In genomic region chr8:108072126-108072746, GRCm38 (mm10) we compare ENCODE assay signal across 27 mouse cellular contexts.
A peak's percentile ranks its signal among the peaks of the same experiment; 100 is the strongest.
DNase-seq lines count a peak whose midpoint lies in the region; ATAC-seq and TF ChIP-seq lines count a peak whose summit lies in the region.
"Had no signal": no experiment of that assay in that cellular context is flagged by ENCODE, and none has a peak within 500 bp of the region (broad histone marks: within the 10 kb centered on the region; RNA-seq: fewer than 3 reads in every experiment).

No protein-coding gene starts in this region.

- no peak overlapping the region for H3K4me3 ChIP-seq in CH12.LX (replicated peaks in 1 of 3; ENCODE audit: low read depth in 2 of 3, low read length in 2 of 3, poor library complexity in 1 of 3)
- no peak overlapping the region for H3K4me3 ChIP-seq in embryonic facial prominence, embryonic 12.5 days
- H3K4me3 ChIP-seq: embryonic facial prominence, embryonic 13.5 days; gastrocnemius, adult 2 months; heart, embryonic 10.5 days; heart, embryonic 13.5 days had no signal

- no peaks in the 10 kb centered on the region for H3K79me2 ChIP-seq in CH12.LX (replicated peaks; ENCODE audit: control insufficient read depth, extremely low read depth, insufficient read depth, poor library complexity, severe bottlenecking)

- H3K27ac ChIP-seq in CH12.LX (ENCODE audit: insufficient read depth, low read depth): no peak overlapping the region
- H3K27ac ChIP-seq in embryonic facial prominence, embryonic 12.5 days: peak overlapping the region; percentile 11; the same call in 1 of the 2 replicates
- H3K27ac ChIP-seq: embryonic facial prominence, embryonic 13.5 days; gastrocnemius, adult 2 months; heart, embryonic 10.5 days; heart, embryonic 13.5 days; hindbrain, embryonic 14.5 days; hindbrain, postnatal 0 days had no signal

- 0 out of 2 replicates have a peak overlapping the region, but pooled peaks have one; percentile 7 for H3K9ac ChIP-seq in CH12.LX (ENCODE audit: insufficient read depth, low read depth)
- H3K9ac ChIP-seq in embryonic facial prominence, embryonic 12.5 days: no peak overlapping the region
- H3K9ac ChIP-seq: embryonic facial prominence, embryonic 13.5 days; forebrain, postnatal 0 days; heart, embryonic 13.5 days; hindbrain, embryonic 14.5 days had no signal

- H3K27me3 ChIP-seq in CH12.LX (replicated peaks): no peaks in the 10 kb centered on the region
- no peaks in the 10 kb centered on the region for H3K27me3 ChIP-seq in embryonic facial prominence, embryonic 12.5 days
- H3K27me3 ChIP-seq: embryonic facial prominence, embryonic 13.5 days had no signal

- TF ChIP-seq RAD21 in CH12.LX (IDR thresholded peaks at IDR 0.05; ENCODE audit: low read depth, low read length): no peak

- TF ChIP-seq CTCF in CH12.LX (conservative IDR thresholded peaks at IDR 0.05 in 1 of 2, IDR thresholded peaks at IDR 0.05 in 1 of 2; ENCODE audit: low read depth in 2 of 2, low read length in 2 of 2): no peak

- TF ChIP-seq POLR2A in CH12.LX (IDR thresholded peaks at IDR 0.05; ENCODE audit: low read depth, low read length): no peak

- no peak for ATAC-seq in embryonic facial prominence, embryonic 12.5 days (ENCODE audit: insufficient number of reproducible peaks, insufficient read depth, low FRiP score, low TSS enrichment)
- ATAC-seq in erythroid progenitor cell, adult 5-6 weeks (replicated peaks; ENCODE audit: low FRiP score, poor library complexity, severe bottlenecking): no peak
- ATAC-seq: forebrain, embryonic 14.5 days; forebrain, postnatal 0 days; hindbrain, postnatal 0 days; inflammation-experienced regulatory T-cells, adult 6 months; intestine, embryonic 16.5 days; Patski had no signal

- peaks cover 2 to 38% of the 10 kb centered on the region in 2 experiments; a peak in 2 of 4 replicates for H3K4me1 ChIP-seq in CH12.LX (ENCODE audit: control insufficient read depth in 1 of 2, insufficient read depth in 2 of 2)
- peaks cover 23% of the 10 kb centered on the region for H3K4me1 ChIP-seq in embryonic facial prominence, embryonic 12.5 days
- H3K4me1 ChIP-seq: heart, embryonic 13.5 days had no signal

- dilution Hi-C loops in CH12.LX (cut with MboI; ENCODE audit: extremely low pct_ligation_motif_present, extremely low pct_unique_long_range_greater_than_20kb, low sequenced_read_pairs): no loop called here

- no peaks in the 10 kb centered on the region for H3K36me3 ChIP-seq in CH12.LX (replicated peaks in 1 of 2; ENCODE audit: control insufficient read depth in 1 of 2, insufficient read depth in 1 of 2, low read length in 1 of 2)
- H3K36me3 ChIP-seq in embryonic facial prominence, embryonic 12.5 days: no peaks in the 10 kb centered on the region
- H3K36me3 ChIP-seq: embryonic facial prominence, embryonic 13.5 days; heart, embryonic 10.5 days; heart, embryonic 13.5 days had no signal

- in situ Hi-C loops in CH12.LX (cut with MboI; ENCODE audit: low pct_ligation_motif_present, low pct_unique_long_range_greater_than_20kb, low sequenced_read_pairs): no loop called here

- peak overlapping the region; percentile 59 for H3K4me2 ChIP-seq in CH12.LX (ENCODE audit: insufficient read depth, low read depth, poor library complexity, severe bottlenecking)
- no peak overlapping the region for H3K4me2 ChIP-seq in embryonic facial prominence, embryonic 12.5 days (replicated peaks)
- H3K4me2 ChIP-seq: embryonic facial prominence, embryonic 13.5 days; heart, embryonic 13.5 days; hindbrain, embryonic 14.5 days had no signal

- no peak for TF ChIP-seq EP300 in CH12.LX (IDR thresholded peaks at IDR 0.05; ENCODE audit: low read length)

- WGBS in embryonic facial prominence, embryonic 12.5 days: 53% methylated on average over 2 of the region's 2 CpGs

- DNase-seq in CH12.LX (ENCODE audit: extremely low read depth) (peak; percentile 12), MN1 (ENCODE audit: low spot score) (peak; percentile 55)
- DNase-seq in retina, embryonic 14.5 days (ENCODE audit: low spot score): peak; percentile 68
- no peak for DNase-seq in embryo, embryonic 10.5 days (ENCODE audit: low spot score)
- DNase-seq in layer of hippocampus, postnatal 36 days: no peak
- DNase-seq: adrenal gland, postnatal 10 days; B cell, adult 2 months; cerebellum, adult 18-20 months; cerebellum, adult 9-11 months; cerebellum, postnatal 25 days; embryo, embryonic 11 days; forebrain, postnatal 0 days; gastrocnemius, adult 2 months; gastrocnemius, postnatal 25 days; heart, adult 18-20 months; heart, postnatal 14 days had no signal

- H3K9me3 ChIP-seq in CH12.LX (replicated peaks; ENCODE audit: low read length): no peaks in the 10 kb centered on the region
- no peaks in the 10 kb centered on the region for H3K9me3 ChIP-seq in embryonic facial prominence, embryonic 12.5 days
- H3K9me3 ChIP-seq: embryonic facial prominence, embryonic 13.5 days; heart, embryonic 10.5 days; heart, embryonic 13.5 days had no signal

TF ChIP-seq in CH12.LX, 34 proteins besides CTCF, POLR2A, EP300 and RAD21:
- TF ChIP-seq E2F4 (IDR thresholded peaks at IDR 0.05; ENCODE audit: insufficient replicate concordance, low read depth, low read length) (no peak), ZNF384 (IDR thresholded peaks at IDR 0.05; ENCODE audit: low read depth, low read length) (peak; percentile 93)
TF ChIP-seq in CH12.LX: peak in this region for 1.

Comparison
In these comparisons a context has a peak if more than half of its experiments do, and no peak if none do; other contexts are left out.
1. DNase-seq: peak in CH12.LX (single experiment), MN1 (single experiment) and retina, embryonic 14.5 days (single experiment); none in embryo, embryonic 10.5 days (single experiment) and layer of hippocampus, postnatal 36 days (0 of 2).